Mouse (Mus musculus) small intestine, adult 2 months (tissue): ENCODE results near the gene Ptf1a. TPM values are rescaled to one million over a fixed set of nuclear protein-coding genes. Genes with fewer than 3 reads are reported as not detected.

ENCODE experiments used
- H3K27ac ChIP-seq: fragments of 200-500 bp; 2 replicates; pipeline ENCODE4 v1.5.1; 2012; ENCODE audit warnings: low read depth, low read length, control low read depth, inconsistent platforms; ENCODE audit not compliant: insufficient read depth
- H3K27me3 ChIP-seq: fragments of 200-500 bp; 2 replicates; pipeline ENCODE4 v1.6.1; 2012; ENCODE audit warnings: mild to moderate bottlenecking, moderate library complexity, low read length, inconsistent platforms; ENCODE audit not compliant: control insufficient read depth, insufficient read depth
- H3K36me3 ChIP-seq: fragments of 200-500 bp; 2 replicates; pipeline ENCODE4 v1.6.1; 2012; ENCODE audit warnings: mild to moderate bottlenecking, low read length, control low read depth, inconsistent platforms; ENCODE audit not compliant: control insufficient read depth, insufficient read depth
- H3K4me1 ChIP-seq: fragments of 200-500 bp; 2 replicates; pipeline ENCODE4 v1.6.1; 2012; ENCODE audit warnings: low read length, inconsistent platforms, mixed read lengths; ENCODE audit not compliant: control insufficient read depth, insufficient read depth, insufficient read length
- H3K4me3 ChIP-seq: fragments of 200-500 bp; 2 replicates; pipeline ENCODE4 v1.5.1; 2012; ENCODE audit warnings: low read depth, mild to moderate bottlenecking, control low read depth, inconsistent platforms, low read length, moderate library complexity
- CTCF ChIP-seq: fragments of 200-500 bp; IDR thresholded peaks from 2 replicates; pipeline ENCODE4 v1.5.1; 2012; ENCODE audit warnings: low read depth, mild to moderate bottlenecking, control low read depth, inconsistent platforms, low read length, moderate library complexity, mixed read lengths; ENCODE audit not compliant: insufficient replicate concordance, insufficient read length; ENCODE audit errors: extremely low read depth
- POLR2A ChIP-seq: fragments of 200-500 bp; IDR thresholded peaks from 2 replicates; pipeline ENCODE4 v1.6.1; 2012; ENCODE audit warnings: low read depth, mild to moderate bottlenecking, control low read depth, inconsistent platforms, low read length, moderate library complexity
- whole genome bisulfite sequencing: fragments of 180-500 bp; shearing (Covaris S2); methylation state at CpG from one replicate; pipeline ENCODE4 v1.1.7; 2018; 5-methylcytosine and 5-hydroxymethylcytosine counted together
- polyA plus RNA-seq: library from polyadenylated mRNA; depleted of rRNA; stranded (reverse); fragments of >200 nt; gene quantifications from 2 replicates; pipeline ENCODE4 v1.2.3, GENCODE M21; 2012; rRNA removed

The Ptf1a gene
- polyA plus RNA-seq, 1 experiment, result not detected

DNA sequence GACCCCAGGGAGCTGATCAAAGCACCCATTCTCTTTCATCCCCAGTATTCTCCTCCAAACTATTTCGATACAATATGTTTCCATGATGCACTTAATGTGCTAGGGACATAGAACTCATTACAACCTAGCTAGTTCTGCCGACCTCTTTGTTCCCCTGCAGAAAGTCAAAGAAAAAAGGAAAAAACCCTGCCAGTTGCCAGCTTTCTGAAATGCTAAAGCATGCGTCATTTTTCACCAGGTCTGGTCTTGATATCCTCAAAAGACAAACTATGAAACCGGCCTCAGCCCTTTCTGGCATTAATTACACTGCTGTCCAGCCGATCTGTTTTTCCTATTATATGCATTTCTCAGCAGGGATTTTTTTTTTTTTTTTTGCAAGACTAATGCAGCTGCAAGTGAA, 9.8 kb downstream of the Ptf1a start:
- Histone ChIP-seq H3K36me3 (no peaks in the 10 kb centered on the region), H3K4me1 (no peaks in the 10 kb centered on the region), H3K27ac (no peak overlapping the region), H3K4me3 (no peak overlapping the region), H3K27me3 (no peaks in the 10 kb centered on the region; the same call in 1 of the 2 replicates)
- 12% methylated on average over 5 of the region's 5 CpGs for WGBS
- TF ChIP-seq CTCF (no peak), POLR2A (no peak)

DNA sequence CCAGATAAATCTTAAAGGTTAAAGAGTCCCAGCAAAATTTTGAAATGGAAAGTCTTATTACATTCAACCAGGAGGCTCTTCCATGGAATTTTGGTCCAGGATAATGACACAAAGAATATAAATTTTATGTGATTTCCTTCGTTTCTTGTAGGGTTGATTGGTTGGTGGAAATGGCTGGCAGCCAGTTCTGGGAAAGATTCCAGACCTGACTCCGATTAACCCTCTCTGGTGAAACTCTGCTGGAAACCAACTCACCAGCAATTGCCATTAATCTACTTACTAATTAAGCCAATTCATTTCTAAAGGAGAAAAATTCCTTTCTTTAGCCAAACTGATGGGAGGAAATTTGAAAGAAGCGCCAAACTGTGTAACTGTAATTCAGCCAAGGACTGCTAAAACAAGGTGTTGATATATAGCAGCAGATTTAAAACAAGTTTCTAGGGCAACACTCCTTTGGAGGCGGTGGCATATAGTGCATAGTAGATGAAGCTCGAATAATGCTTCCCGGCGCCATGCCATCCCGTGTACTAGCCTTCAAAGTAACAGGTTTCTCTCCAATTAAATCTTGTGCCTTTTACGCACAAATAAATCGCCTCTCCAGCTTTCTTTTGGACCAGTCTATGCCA, 10.5 kb downstream of the Ptf1a start:
- Histone ChIP-seq H3K27ac (no peak overlapping the region), H3K27me3 (no peaks in the 10 kb centered on the region; the same call in 1 of the 2 replicates), H3K4me3 (no peak overlapping the region), H3K4me1 (no peaks in the 10 kb centered on the region), H3K36me3 (no peaks in the 10 kb centered on the region)
- WGBS, result 34% methylated on average over 10 of the region's 10 CpGs
- TF ChIP-seq CTCF (no peak), POLR2A (no peak)

DNA sequence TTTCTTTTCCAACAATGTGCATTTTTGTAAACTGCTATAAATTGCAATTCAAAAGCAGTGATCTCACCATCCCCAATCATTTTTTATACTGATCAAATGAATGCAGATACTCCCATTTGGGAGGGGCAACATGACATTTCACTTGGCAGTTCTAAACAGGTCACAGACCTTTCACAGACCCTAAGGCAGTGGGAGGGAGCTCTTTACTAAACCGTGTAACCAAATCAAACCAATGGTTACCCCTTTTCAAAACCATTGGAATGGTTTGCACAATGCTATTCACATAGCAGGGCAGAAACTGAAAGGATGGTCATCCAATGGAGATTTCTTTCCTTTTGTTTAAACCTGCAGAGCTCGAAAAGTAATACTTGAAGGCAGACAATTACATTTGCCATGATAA, 13.3 kb downstream of the Ptf1a start:
- no peaks in the 10 kb centered on the region for H3K4me1 ChIP-seq
- TF ChIP-seq POLR2A (no peak), CTCF (no peak)
- H3K27ac ChIP-seq, result no peak overlapping the region
- 52% methylated on average over 2 of the region's 2 CpGs for WGBS
- no peaks in the 10 kb centered on the region for H3K27me3 ChIP-seq
- no peaks in the 10 kb centered on the region for H3K36me3 ChIP-seq
- no peak overlapping the region for H3K4me3 ChIP-seq

- TF ChIP-seq CTCF, result no peak
- no peak for TF ChIP-seq POLR2A
- Histone ChIP-seq H3K36me3 (no peaks in the 10 kb centered on the region), H3K4me1 (no peaks in the 10 kb centered on the region), H3K27ac (no peak overlapping the region), H3K27me3 (no peaks in the 10 kb centered on the region), H3K4me3 (no peak overlapping the region)
- WGBS, result 32% methylated on average over 2 of the region's 2 CpGs
Measured at GRCm38 (mm10) chr2:19461940-19462339, 16.5 kb downstream of the Ptf1a start.

GRCm38 (mm10) chr2:19490262-19490661, 44.8 kb downstream of the Ptf1a start:
- Histone ChIP-seq H3K36me3 (no peaks in the 10 kb centered on the region), H3K27me3 (no peaks in the 10 kb centered on the region), H3K4me3 (no peak overlapping the region), H3K4me1 (no peaks in the 10 kb centered on the region), H3K27ac (no peak overlapping the region)
- 45% methylated on average over 3 of the region's 3 CpGs for WGBS
- TF ChIP-seq CTCF (no peak), POLR2A (no peak)

Other genes starting within 250 kb of the Ptf1a start
- gene Armc3, start 246.4 kb upstream of the Ptf1a start, polyA plus RNA-seq, result not detected in 2 replicates
- gene Msrb2, start 74.2 kb upstream of the Ptf1a start, polyA plus RNA-seq, result 1.3 and 1.5 TPM in 2 replicates
- not detected in 2 replicates for gene 4921504E06Rik, start 108.3 kb downstream of the Ptf1a start, polyA plus RNA-seq
- 4.4 and 6.1 TPM in 2 replicates for gene Otud1, start 212.1 kb downstream of the Ptf1a start, polyA plus RNA-seq